Mouse (Mus musculus) liver, postnatal 0 days (tissue): ENCODE measurements around the gene Dnmt3c.

ENCODE experiments used
- CTCF ChIP-seq: sonication (generic); IDR thresholded peaks from 2 replicates; pipeline ENCODE4 v1.5.1; 2016; ENCODE audit warnings: antibody characterized with exemption, low read depth
- EP300 ChIP-seq: IDR thresholded peaks from 2 replicates; pipeline ENCODE4 v1.6.1; 2016; ENCODE audit warnings: antibody characterized with exemption, low read depth, mild to moderate bottlenecking

- no peak for TF ChIP-seq CTCF
- no peak for TF ChIP-seq EP300
These were observed 65.7 kb downstream of the Dnmt3c start for GRCm38 (mm10) chr2:153762121-153762520.
